Mouse (Mus musculus) gonadal fat pad, adult 2 months (tissue): ENCODE measurements at regions not wholly inside any gene's neighbourhood (a gene's known extent, or its start where the extent isn't known, plus 50 kb on each side); places are given as distances from the start of the nearest gene placed in this dataset.
A peak's percentile ranks its signal among the peaks of the same experiment; 100 is the strongest.

Experiments used
- DNase-seq: peaks from one replicate; pipeline ENCODE4 v3.0.0-alpha.2; 2012; ENCODE audit warnings: low read depth

DNA sequence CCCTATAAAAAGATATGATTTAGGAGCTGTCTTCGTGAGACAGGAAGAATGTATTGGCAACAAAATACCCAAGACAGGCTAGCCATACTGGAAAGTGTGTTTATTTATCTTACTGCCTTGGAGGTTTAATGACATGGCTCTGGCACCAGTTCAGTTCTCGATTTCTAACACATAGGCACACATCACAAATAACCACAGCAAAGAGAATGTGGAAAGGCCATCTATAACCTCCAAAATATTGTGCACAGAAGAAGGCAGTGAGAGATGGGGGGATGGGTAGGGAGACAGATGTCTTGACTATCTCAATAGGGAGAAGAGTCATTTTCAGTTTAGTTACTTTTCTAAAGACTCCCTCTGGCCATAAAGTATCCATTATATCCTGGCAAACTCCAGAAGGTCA is 90.5 kb downstream of the Minar1 start:
- no peak for DNase-seq

DNA sequence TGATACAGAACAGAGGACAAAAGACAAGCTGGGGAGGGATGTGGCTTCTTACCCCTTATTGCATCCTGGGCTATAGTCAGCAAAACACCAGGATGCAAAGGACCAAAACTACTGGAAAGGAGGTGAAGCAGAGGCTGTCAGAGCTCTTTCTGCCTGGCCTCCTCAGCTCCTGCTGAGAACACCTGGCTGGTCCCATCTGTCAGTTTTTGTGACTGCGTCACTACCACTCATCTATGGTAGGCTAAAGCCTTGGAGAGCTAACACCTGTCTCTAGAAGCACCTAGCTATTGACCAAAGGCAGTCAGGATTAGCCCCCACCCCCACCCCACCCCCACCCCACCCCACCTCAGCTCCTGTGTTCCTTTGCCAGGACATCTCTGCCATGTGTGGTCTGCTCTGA is 98.8 kb downstream of the Minar1 start:
- no peak for DNase-seq

DNA sequence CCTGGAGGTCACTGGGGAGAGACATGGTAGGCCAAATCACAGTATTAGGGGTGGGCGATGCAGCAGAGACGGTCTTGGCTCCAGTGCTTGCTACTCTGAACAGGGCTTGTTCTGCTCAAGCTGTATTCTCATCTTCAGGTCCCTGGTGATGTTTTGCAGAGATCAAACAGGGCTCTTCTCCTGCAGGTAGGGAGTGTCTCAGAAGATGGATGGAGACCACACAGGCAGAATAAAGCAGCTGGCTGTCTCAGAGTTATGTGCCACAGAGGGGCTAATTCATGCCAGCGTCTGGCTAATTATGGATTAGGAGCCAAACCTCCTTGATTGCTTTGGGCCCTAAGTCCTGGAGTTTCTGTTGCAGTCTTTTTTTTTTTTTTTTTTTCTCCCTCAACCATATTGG is 99.2 kb downstream of the Minar1 start:
- no peak for DNase-seq

DNA sequence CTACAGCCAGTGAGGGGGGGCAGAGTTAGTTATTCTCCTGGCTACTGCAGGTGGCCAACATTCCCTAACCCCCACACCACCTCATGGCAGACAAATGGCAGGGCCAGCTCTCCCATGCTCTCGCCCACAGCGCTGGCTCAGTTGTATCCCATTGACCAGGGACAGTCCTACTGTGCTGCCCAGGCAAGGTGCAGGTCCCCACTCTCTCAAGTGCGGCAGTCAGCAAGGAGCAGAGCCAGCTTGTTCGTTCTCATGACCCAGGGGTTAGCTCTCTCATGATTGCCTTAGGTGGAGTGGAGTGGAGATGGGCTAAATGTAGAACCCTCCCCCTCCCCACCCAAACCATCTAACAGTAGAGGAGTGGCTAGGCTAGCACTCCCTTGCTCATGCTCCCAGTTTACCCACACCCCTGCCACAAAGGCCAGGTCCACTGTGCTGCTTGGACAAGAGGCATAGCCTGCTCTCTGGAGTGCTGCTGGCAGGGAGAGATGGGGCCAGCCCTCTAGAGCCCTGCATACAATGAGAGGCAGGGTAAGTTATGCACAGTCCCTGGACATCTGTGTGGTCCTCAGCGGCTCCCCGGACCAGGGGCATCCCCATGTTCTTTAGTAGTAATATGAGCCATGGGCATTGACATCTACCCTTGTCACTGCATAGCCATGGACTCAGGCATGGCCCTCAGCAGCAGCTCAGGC is 114.4 kb downstream of the Minar1 start:
- DNase-seq, result no peak

DNA sequence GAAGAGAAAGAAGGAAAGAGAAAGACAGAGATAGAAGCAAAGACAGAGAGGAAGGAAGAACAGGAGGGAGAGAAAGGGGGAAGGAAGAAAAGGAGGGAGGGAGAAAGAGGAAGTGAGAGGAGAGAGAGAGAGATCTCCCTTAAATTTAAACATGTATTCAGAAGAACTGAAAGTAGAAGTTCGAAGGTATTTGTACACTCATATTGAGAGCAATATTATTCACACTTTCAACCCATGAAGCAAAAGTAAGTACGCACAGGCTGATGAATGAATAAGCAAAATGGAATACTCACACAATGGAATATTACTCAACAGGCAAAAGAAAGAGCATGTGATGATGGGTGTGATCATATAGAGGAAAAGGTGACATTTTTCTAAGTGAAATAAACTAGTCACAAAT is 120.8 kb downstream of the Minar1 start:
- DNase-seq, result no peak

DNA sequence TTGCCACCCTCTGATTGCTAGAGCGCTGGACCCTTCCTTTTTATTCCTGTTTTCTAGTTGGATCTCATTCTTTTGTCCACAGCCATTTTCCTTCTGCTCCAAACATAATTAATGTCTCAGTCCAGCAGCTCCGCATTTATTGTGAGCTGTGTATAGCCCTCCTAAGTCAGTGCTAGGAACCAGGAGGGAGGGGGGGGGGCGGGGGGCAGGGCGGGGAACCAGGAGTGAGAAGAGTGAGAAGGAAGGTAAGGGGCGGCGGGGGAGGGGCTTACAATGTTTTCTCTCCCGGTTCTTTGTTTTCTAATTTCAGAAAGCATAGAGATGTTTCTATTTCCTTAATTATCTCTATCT is 125.6 kb downstream of the Minar1 start:
- DNase-seq, result no peak

DNA sequence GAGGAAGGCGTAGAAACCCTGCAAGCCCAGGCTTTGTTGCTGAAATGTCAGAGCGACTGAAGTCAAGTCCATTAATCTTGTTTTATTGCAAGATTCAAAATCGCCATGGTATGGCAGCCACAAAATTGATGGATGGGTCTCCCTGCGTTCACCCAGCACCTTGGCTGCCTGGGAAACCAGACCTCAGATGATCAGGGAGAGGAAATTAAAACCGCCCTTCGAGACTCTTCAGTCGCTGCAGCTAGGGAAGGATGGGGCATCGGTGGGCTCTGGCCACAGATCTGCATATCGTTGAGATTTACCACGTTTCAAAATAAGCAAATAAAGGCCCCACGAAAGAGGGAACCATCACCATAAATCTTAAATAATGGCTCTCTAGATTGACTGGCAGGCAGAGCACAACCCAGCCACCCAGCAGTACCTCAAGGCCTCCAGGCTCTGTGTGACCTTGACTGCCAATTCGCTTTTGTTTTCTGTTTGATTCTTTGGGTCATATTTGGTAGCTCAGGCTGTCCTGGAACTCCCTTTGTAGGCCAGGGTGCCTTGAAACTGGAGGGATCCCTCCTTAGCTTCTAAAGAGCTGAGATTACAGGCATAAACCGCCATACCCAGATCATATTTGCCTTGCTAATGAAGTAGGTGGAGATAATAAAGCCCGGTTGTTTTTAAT is 126.1 kb downstream of the Minar1 start:
- peak; percentile 9 for DNase-seq

DNA sequence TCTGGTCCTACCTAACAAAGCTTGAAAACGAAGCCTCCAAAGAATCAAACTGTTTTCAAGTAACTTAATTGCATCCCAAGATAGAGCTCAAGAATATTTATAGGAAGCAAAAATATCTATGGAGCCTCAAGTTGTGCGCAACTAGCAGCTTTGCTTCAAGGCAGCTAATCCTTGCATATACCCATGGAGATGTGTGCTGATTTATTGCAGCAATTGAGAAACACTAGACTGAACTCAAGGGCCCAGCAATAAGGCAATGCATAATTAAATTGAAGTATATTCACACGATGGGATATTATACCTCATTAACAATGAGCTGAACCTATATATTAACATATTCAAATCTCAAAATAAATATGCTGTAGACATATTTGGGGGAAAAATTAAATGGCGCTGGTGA is 135.3 kb downstream of the Minar1 start:
- no peak for DNase-seq

DNA sequence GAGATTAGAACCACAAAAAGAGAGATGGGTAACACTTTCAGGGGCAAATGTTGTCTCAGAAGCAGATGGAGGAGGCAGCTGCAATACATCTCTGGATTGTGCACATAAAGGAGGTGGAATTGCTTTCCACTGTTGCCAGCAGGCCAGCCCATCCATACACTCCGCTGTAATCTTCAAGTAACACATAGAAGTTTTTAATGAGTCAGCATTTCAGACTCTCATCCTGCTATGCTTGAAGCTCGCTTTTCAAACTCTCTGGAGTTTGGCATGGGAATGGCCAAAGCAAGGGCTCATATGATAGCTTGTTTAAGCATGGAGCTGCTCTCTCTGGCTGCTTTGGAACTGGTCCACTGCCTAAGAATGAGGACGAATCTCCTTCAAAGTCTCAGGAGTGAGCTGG is 143.5 kb downstream of the Minar1 start:
- DNase-seq, result no peak

DNA sequence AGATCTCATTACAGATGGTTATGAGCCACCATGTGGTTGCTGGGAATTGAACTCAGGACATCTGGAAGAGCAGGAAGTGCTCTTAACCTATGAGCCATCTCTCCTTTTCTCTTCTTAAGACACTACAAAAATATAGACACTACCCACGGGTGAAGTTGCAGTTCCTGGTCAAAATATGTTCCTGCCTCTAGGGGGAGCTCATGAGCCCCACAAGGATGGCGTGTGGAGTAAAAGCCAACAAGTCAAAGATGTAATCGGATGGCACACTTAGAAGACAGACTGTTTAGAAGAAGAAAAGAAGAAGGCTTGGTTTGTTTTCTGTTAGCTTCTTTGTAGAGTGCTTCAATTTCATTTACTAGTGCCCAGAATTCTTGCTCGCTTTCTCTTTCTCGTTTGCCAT is 161.7 kb downstream of the Minar1 start:
- peak; percentile 6 for DNase-seq

DNA sequence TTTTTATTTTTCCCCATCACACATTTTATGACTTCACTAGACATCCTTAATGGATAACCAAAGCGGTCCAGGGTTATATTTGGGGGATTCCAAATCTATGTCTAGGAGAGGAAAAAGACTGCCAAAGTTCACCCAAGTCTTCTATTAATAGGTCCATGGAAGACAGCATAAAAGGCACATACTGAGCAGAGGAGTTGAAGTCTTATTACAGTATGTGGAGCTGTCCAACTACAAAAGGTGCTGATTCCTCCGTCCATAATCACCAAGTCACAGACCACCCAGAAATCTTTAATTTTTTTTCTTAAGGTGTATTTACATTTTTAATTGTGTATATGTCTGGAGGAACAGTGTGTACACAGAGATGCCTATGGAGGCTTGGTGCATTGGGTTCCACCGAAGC is 166.3 kb downstream of the Minar1 start:
- DNase-seq, result no peak

DNA sequence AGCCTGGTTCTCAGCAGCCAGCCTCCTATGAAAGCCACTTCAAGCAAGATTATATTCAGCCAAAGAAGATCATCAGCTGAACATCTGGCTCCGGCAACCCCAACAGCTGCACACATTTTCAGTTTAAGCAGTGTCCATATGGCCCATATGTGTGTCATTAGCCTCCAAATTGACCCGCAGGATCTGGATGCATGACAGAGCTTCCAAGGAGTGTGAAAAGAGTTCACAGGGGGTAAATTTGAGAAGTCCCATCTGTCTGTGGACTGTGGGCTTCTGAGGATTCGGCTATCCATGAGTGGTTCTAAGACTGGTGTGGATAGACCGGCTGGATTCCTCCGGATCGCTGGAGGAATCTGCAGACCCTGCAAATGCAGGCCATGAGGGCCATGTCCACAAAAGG is 173.3 kb downstream of the Minar1 start:
- DNase-seq, result no peak
